Mouse (Mus musculus): ENCODE measurements at regions not wholly inside any gene's neighbourhood (a gene's known extent, or its start where the extent isn't known, plus 50 kb on each side); places are given as distances from the start of the nearest gene placed in this dataset.
A peak's percentile ranks its signal among the peaks of the same experiment; 100 is the strongest.

DNA sequence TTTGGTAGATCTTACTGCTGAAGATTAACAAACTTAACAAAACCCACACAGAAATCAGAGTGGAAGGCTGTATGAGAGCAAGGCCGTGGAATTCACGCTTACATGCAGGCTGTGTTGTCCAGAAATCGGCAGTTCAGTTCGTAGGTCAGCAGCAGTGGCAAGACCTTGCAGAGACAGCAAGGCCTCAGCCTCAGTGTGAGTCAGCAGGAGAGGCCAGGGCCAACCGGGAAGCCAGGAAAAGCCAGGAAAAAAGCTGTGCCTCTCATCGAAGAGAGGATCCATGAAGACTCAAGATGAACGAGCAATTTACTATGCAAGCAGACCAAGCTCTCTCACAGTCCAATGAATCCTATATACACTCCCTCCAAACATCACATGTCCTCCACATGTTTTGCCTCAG, 103.4 kb upstream of the 1700021F07Rik start:
- WGBS, result 78% methylated on average over 7 of the region's 7 CpGs

DNA sequence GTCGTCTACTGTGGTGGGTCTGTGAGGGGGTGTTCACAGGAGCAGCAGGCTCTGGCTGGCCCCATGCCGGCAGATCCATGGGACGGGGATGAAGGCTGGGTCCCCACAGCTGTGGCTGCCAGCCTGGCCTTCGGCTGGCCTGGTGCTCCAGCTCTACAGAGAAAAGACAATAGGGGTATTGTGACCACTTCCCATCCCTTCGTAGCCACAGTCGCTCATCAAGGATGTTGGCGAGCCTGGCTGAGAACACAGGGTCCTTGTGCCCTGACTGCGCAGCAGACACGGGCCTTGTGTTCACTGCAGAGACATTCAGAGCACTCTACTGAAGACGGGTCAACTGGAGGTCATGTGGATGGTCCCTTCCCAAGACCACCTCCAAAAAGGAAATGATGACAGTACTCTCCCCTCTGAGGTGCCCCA, 102.4 kb upstream of the 1700021F07Rik start:
- no peak overlapping the region for H3K9ac ChIP-seq (ENCODE audit: low read depth, low read length)
- 55% methylated on average over 10 of the region's 10 CpGs for WGBS
- no peaks in the 10 kb centered on the region; the same call in 1 of the 2 replicates for H3K9me3 ChIP-seq (ENCODE audit: control insufficient read depth, low read length)
- DNase-seq (ENCODE audit: low spot score) (no peak), ATAC-seq (ENCODE audit: low FRiP score) (peak; percentile 45; the same call in 1 of the 2 replicates)
- no peaks in the 10 kb centered on the region for H3K36me3 ChIP-seq (ENCODE audit: control insufficient read depth, insufficient read depth, low read length)
- H3K4me1 ChIP-seq (replicated peaks; ENCODE audit: control insufficient read depth, insufficient read depth, low read length), result no peaks in the 10 kb centered on the region
- no peak overlapping the region for H3K27ac ChIP-seq (ENCODE audit: low read depth, low read length)
- no peak overlapping the region for H3K4me3 ChIP-seq (ENCODE audit: low read depth, low read length)
- no peak overlapping the region for H3K4me2 ChIP-seq (replicated peaks; ENCODE audit: low read depth, low read length)
- no peaks in the 10 kb centered on the region for H3K27me3 ChIP-seq (ENCODE audit: control insufficient read depth, insufficient read depth, low read length)

More for the DNA sequence above, 103.4 kb upstream of the 1700021F07Rik start:
- Histone ChIP-seq H3K36me3 (ENCODE audit: control insufficient read depth, insufficient read depth, low read length) (no peaks in the 10 kb centered on the region), H3K9ac (ENCODE audit: low read depth, low read length) (no peak overlapping the region), H3K4me3 (ENCODE audit: low read depth, low read length) (no peak overlapping the region), H3K9me3 (ENCODE audit: control insufficient read depth, low read length) (no peaks in the 10 kb centered on the region; the same call in 1 of the 2 replicates), H3K4me1 (replicated peaks; ENCODE audit: control insufficient read depth, insufficient read depth, low read length) (no peaks in the 10 kb centered on the region; the same call in 1 of the 2 replicates), H3K4me2 (replicated peaks; ENCODE audit: low read depth, low read length) (no peak overlapping the region), H3K27me3 (ENCODE audit: control insufficient read depth, insufficient read depth, low read length) (no peaks in the 10 kb centered on the region), H3K27ac (ENCODE audit: low read depth, low read length) (no peak overlapping the region)
- no peak for ATAC-seq (ENCODE audit: low FRiP score)
- no peak for DNase-seq (ENCODE audit: low spot score)

DNA sequence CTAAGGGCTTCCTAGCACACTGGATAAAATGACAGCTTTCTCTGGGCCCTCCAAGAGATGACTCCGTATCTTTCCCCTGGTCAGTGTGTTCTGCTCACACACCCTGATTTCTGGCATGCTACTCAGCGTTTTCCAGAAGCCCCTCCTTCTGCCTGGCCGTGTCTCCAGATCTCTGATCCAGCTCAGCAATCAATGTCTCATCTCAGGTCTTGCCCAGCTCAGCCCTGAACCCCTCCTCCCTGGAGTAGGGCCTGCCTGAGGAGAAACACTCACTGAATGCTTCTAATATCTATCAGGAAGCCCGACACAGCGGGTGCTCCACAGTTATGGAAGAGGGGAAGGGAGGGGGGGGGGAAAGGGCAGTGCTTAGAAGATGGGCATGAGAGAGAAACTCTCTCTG, 101.9 kb upstream of the 1700021F07Rik start:
- no peak overlapping the region for H3K4me3 ChIP-seq (ENCODE audit: low read depth, low read length)
- DNase-seq (ENCODE audit: low spot score) (no peak), ATAC-seq (ENCODE audit: low FRiP score) (no peak)
- no peak overlapping the region for H3K27ac ChIP-seq (ENCODE audit: low read depth, low read length)
- no peak overlapping the region for H3K9ac ChIP-seq (ENCODE audit: low read depth, low read length)
- no peaks in the 10 kb centered on the region for H3K36me3 ChIP-seq (ENCODE audit: control insufficient read depth, insufficient read depth, low read length)
- H3K27me3 ChIP-seq (ENCODE audit: control insufficient read depth, insufficient read depth, low read length), result no peaks in the 10 kb centered on the region
- H3K4me2 ChIP-seq (replicated peaks; ENCODE audit: low read depth, low read length), result no peak overlapping the region
- no peaks in the 10 kb centered on the region; the same call in 1 of the 2 replicates for H3K9me3 ChIP-seq (ENCODE audit: control insufficient read depth, low read length)
- H3K4me1 ChIP-seq (replicated peaks; ENCODE audit: control insufficient read depth, insufficient read depth, low read length), result no peaks in the 10 kb centered on the region
- 73% methylated on average over 5 of the region's 5 CpGs for WGBS

DNA sequence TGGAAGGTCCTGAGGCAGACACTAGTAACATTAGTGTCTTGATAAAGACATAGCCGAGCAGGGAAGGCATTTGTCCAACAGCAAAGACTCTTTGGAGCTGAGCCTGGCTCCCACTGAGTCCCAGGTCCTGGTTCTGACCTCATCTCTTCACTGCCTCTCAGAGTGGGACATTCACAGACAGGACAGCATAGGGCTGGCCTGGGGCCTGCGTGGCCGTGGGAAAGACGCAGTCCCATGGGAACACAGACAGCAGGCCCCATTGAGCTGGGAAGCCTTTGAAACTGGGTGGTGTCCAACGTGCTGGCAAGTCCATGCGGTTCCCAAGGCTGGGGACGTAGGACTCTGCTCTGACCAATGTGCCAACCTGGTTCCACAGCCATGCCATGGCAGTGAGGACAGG, 97.5 kb upstream of the 1700021F07Rik start:
- H3K9me3 ChIP-seq (ENCODE audit: control insufficient read depth, low read length), result no peaks in the 10 kb centered on the region
- H3K9ac ChIP-seq (ENCODE audit: low read depth, low read length), result no peak overlapping the region

DNA sequence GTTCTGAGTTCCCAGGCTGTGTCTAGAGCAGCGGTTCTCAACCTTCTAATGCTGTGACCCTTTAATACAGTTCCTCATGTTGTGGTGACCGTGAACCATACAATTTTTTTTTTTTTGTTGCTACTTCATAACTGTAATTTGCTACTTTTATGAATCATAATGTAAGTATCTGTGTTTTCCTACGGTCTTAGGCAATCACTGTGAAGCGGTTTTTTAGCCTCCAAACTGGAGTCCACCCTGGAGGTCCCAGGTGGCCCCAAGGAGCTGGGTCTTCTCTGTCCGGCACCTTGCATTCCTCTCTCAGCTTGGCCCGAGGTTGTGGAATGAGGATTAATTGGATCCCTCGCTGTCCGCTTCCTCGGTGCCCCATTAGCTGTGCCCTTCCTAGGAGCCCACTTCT, 96.6 kb upstream of the 1700021F07Rik start:
- 88% methylated on average over 9 of the region's 9 CpGs for WGBS
- H3K9me3 ChIP-seq (ENCODE audit: control insufficient read depth, low read length), result no peaks in the 10 kb centered on the region

More for the DNA sequence above, 97.5 kb upstream of the 1700021F07Rik start:
- Histone ChIP-seq H3K4me3 (ENCODE audit: low read depth, low read length) (no peak overlapping the region), H3K36me3 (ENCODE audit: control insufficient read depth, insufficient read depth, low read length) (no peaks in the 10 kb centered on the region), H3K4me2 (replicated peaks; ENCODE audit: low read depth, low read length) (no peak overlapping the region), H3K4me1 (replicated peaks; ENCODE audit: control insufficient read depth, insufficient read depth, low read length) (no peaks in the 10 kb centered on the region), H3K27ac (ENCODE audit: low read depth, low read length) (no peak overlapping the region), H3K27me3 (ENCODE audit: control insufficient read depth, insufficient read depth, low read length) (no peaks in the 10 kb centered on the region)
- DNase-seq (ENCODE audit: low spot score) (no peak), ATAC-seq (ENCODE audit: low FRiP score) (no peak)
- WGBS, result 92% methylated on average over 7 of the region's 7 CpGs

DNA sequence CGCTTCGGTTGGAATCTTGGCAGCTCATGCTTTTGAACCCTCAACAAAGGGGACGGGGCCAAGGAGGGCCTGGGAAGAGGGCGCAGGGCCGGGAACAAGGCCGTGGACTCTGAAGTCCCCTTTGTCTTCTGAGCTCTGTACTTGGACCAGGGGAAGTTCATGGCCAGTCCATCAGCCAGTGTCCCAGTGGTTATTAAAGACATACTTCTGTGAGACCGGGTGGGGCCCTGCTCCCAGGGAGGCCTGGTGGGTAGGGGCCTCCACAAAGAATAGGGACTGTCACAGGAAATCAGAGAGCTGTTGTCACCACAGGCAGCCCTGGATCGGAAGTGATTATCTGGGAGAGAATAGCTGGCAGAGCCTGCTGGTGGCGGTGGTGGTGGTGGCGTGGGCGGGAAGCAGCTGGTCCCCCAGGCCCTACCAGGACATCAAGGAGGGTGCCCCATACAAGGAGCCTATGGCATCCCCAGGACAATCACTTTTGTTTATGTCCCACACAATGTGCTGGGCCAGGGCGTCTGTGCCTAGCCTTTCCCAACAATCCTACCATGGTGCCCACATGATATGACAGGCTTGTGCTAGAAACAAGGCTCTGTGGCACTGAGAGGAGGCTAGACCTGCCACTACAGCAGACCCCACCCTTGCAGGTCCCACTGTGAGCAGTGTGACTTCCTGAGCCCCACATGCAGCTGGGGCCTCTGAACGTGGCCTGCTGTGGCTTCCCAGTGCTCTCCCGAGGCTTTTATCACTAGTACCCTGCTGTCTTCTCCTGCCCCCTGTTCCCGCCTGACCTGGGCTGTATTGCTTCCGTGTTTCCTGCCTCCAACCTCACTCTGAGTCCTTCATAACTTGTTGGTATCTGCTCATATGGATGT, 96.0 kb upstream of the 1700021F07Rik start:
- Histone ChIP-seq H3K4me1 (replicated peaks; ENCODE audit: control insufficient read depth, insufficient read depth, low read length) (no peaks in the 10 kb centered on the region), H3K27me3 (ENCODE audit: control insufficient read depth, insufficient read depth, low read length) (no peaks in the 10 kb centered on the region), H3K4me3 (ENCODE audit: low read depth, low read length) (no peak overlapping the region), H3K27ac (ENCODE audit: low read depth, low read length) (no peak overlapping the region), H3K36me3 (ENCODE audit: control insufficient read depth, insufficient read depth, low read length) (no peaks in the 10 kb centered on the region), H3K9me3 (ENCODE audit: control insufficient read depth, low read length) (no peaks in the 10 kb centered on the region), H3K4me2 (replicated peaks; ENCODE audit: low read depth, low read length) (no peak overlapping the region), H3K9ac (ENCODE audit: low read depth, low read length) (no peak overlapping the region)
- no peak for ATAC-seq (ENCODE audit: low FRiP score)
- 60% methylated on average over 16 of the region's 16 CpGs for WGBS
- no peak for DNase-seq (ENCODE audit: low spot score)

More for the DNA sequence above, 96.6 kb upstream of the 1700021F07Rik start:
- ATAC-seq (ENCODE audit: low FRiP score) (no peak), DNase-seq (ENCODE audit: low spot score) (no peak)
- H3K9ac ChIP-seq (ENCODE audit: low read depth, low read length), result no peak overlapping the region
- H3K27me3 ChIP-seq (ENCODE audit: control insufficient read depth, insufficient read depth, low read length), result no peaks in the 10 kb centered on the region
- H3K4me3 ChIP-seq (ENCODE audit: low read depth, low read length), result no peak overlapping the region
- H3K4me2 ChIP-seq (replicated peaks; ENCODE audit: low read depth, low read length), result no peak overlapping the region
- H3K36me3 ChIP-seq (ENCODE audit: control insufficient read depth, insufficient read depth, low read length), result no peaks in the 10 kb centered on the region
- H3K27ac ChIP-seq (ENCODE audit: low read depth, low read length), result no peak overlapping the region
- H3K4me1 ChIP-seq (replicated peaks; ENCODE audit: control insufficient read depth, insufficient read depth, low read length), result no peaks in the 10 kb centered on the region

DNA sequence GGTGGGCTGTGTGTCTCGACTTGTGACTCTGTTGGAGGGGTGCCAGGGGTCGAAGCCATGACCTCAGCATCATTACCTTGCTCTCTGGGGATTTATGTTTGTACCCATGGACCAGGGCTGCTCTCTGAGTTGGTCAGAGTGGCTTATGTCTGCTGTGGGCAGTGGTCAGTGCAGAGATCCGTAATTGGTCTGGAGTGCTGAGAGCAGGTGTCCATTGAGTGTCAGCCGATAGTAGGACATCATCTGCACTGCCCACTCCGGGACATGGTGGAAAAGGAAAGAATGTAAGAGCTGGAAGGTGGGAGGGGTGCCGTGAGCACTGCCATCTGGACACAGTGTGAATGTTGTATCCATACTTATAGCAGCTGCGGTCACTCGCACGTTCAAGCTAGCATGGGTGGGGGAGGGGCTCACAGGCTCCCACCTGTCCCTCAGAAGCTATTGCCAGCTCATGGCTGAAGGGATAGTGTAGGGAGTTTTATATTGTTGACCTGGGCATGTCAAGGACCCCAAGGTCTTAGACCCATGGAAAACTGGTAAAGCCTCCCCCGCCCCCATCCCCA, 94.4 kb upstream of the 1700021F07Rik start:
- Histone ChIP-seq H3K27ac (ENCODE audit: low read depth, low read length) (no peak overlapping the region), H3K9ac (ENCODE audit: low read depth, low read length) (no peak overlapping the region), H3K27me3 (ENCODE audit: control insufficient read depth, insufficient read depth, low read length) (no peaks in the 10 kb centered on the region), H3K9me3 (ENCODE audit: control insufficient read depth, low read length) (no peaks in the 10 kb centered on the region), H3K36me3 (ENCODE audit: control insufficient read depth, insufficient read depth, low read length) (no peaks in the 10 kb centered on the region), H3K4me3 (ENCODE audit: low read depth, low read length) (no peak overlapping the region), H3K4me1 (replicated peaks; ENCODE audit: control insufficient read depth, insufficient read depth, low read length) (no peaks in the 10 kb centered on the region), H3K4me2 (replicated peaks; ENCODE audit: low read depth, low read length) (no peak overlapping the region)
- 0 out of 2 replicates have a peak, but pooled peaks have one; percentile 17 for ATAC-seq (ENCODE audit: low FRiP score)
- DNase-seq (ENCODE audit: low spot score), result no peak
- WGBS, result 82% methylated on average over 10 of the region's 10 CpGs

DNA sequence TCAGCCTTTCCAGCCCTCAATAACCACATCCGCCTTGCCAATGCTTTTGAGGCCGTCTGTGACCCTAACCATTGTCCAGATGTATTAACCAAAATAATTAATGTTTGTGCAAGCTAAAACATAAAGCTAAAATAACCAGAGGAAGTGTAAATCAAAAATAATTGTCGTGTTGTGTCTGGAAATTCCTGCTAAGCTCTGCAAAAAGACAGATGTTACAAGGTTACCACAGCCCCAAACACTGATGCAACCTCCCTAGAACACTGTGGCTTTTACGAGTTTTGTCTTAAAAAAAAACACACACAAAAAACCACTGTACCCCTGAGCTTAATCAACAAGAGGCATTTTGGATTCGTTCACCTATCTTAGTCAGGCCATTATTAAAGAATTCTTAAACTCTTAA, 90.5 kb upstream of the 1700021F07Rik start:
- no peak overlapping the region for H3K4me3 ChIP-seq (ENCODE audit: low read depth, low read length)
- 81% methylated on average over 5 of the region's 5 CpGs for WGBS
- no peak overlapping the region for H3K9ac ChIP-seq (ENCODE audit: low read depth, low read length)
- no peaks in the 10 kb centered on the region for H3K4me1 ChIP-seq (replicated peaks; ENCODE audit: control insufficient read depth, insufficient read depth, low read length)
- no peaks in the 10 kb centered on the region for H3K27me3 ChIP-seq (ENCODE audit: control insufficient read depth, insufficient read depth, low read length)
- ATAC-seq (ENCODE audit: low FRiP score) (no peak), DNase-seq (ENCODE audit: low spot score) (no peak)
- H3K36me3 ChIP-seq (ENCODE audit: control insufficient read depth, insufficient read depth, low read length), result no peaks in the 10 kb centered on the region
- no peak overlapping the region for H3K27ac ChIP-seq (ENCODE audit: low read depth, low read length)
- H3K4me2 ChIP-seq (replicated peaks; ENCODE audit: low read depth, low read length), result no peak overlapping the region
- H3K9me3 ChIP-seq (ENCODE audit: control insufficient read depth, low read length), result no peaks in the 10 kb centered on the region

DNA sequence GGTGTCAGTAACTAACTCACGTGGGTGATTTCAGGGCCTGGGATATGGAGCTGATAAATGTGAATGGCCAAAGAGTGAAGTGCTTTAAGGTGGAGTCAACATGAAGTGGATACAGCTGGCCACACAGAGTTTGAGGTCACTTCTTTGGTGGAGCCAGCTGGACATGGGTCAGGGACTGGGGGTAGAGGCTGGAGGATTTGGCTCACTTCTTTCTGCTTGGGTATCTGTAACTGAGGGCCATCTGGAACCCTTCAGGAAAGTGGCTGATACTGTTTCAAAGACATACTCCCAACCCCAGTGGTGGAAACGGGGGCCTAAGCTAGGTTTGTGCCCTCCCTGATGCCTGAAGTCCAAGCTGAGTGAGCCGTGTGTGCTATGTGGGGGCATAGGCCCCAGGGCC, 90.1 kb upstream of the 1700021F07Rik start:
- Histone ChIP-seq H3K9ac (ENCODE audit: low read depth, low read length) (no peak overlapping the region), H3K4me1 (replicated peaks; ENCODE audit: control insufficient read depth, insufficient read depth, low read length) (no peaks in the 10 kb centered on the region), H3K9me3 (ENCODE audit: control insufficient read depth, low read length) (no peaks in the 10 kb centered on the region), H3K4me2 (replicated peaks; ENCODE audit: low read depth, low read length) (no peak overlapping the region), H3K27me3 (ENCODE audit: control insufficient read depth, insufficient read depth, low read length) (no peaks in the 10 kb centered on the region), H3K4me3 (ENCODE audit: low read depth, low read length) (no peak overlapping the region), H3K27ac (ENCODE audit: low read depth, low read length) (no peak overlapping the region), H3K36me3 (ENCODE audit: control insufficient read depth, insufficient read depth, low read length) (no peaks in the 10 kb centered on the region)
- DNase-seq (ENCODE audit: low spot score) (no peak), ATAC-seq (ENCODE audit: low FRiP score) (no peak)
- 73% methylated on average over 3 of the region's 3 CpGs for WGBS
